Mouse (Mus musculus): ENCODE data around the gene Chn2. TPM values are rescaled to one million over a fixed set of nuclear protein-coding genes. Genes with fewer than 3 reads are reported as not detected.

Gene Chn2
- 9.5 and 10.6 TPM in 2 replicates for polyA plus RNA-seq (2016; fragmentation: Nextera tagmentation; extraction: Ambion mirVana)

DNA sequence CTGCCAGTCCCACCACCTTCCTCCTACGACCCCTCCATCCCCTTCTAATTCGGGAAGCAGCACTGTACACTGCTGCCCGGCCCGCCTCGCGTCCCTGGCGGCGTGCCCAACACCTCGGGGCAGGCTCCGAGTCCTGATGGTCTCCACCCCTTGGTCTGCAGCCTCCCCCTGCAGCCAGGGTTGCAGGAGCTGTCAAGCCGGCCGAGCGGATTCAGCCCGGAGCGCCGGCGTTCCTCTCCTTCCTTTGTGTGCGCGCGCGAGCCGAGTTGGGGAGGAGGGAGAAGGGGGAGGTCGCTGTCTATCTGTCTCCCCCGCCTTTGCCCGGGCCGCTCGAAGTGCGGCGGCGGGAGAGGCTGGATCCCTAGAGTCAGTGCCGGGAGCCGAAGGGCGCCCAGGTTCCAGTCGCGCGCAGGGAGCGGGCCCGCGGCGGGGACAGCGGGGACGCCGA lies at the start of gene Chn2:
Gene Chn2, plus strand, starts transcription at position 198 of the 448 bp plus-strand sequence.
- peak; percentile 80 for DNase-seq (ENCODE audit: extremely low spot score, low spot score)
- H3K27ac ChIP-seq: peak within 1 kb of the TSS; percentile 92
- H3K4me1 ChIP-seq: peaks cover 49% of the 10 kb centered on the region
- under 1% methylated on average over 40 of the region's 43 CpGs for WGBS
- peaks cover 3% of the 10 kb centered on the region; the same call in 1 of the 2 replicates for H3K9me3 ChIP-seq
- no peaks in the 10 kb centered on the region for H3K36me3 ChIP-seq (replicated peaks)
- H3K4me3 ChIP-seq: peak within 1 kb of the TSS; percentile 72
- peaks cover 80% of the 10 kb centered on the region for H3K27me3 ChIP-seq (ENCODE audit: poor library complexity, severe bottlenecking)

DNA sequence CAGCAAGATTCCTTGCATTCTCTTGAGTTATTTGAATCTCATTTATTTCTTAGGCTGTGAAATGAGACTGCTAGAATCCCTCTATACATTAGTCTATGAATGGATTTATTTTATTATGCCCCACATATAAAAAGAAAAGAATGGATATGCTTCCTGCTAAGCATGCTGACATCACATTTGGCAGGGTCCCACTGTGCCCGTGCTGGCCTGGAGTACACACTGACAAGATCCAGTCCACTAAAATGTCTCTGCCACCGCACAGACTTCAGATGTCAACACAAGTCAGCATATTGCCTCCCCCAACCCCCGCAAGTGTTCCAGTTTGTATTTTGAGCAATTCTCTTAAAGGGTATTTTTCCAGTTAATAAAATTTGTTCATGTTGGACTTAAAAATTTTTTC lies 47.0 kb upstream of the Chn2 start:
- peaks cover 9% of the 10 kb centered on the region for H3K4me1 ChIP-seq
- no peak for DNase-seq (ENCODE audit: extremely low spot score, low spot score)
- H3K27me3 ChIP-seq (ENCODE audit: poor library complexity, severe bottlenecking): no peaks in the 10 kb centered on the region
- no peak overlapping the region for H3K4me3 ChIP-seq
- H3K9me3 ChIP-seq: peaks cover 8% of the 10 kb centered on the region; the same call in 1 of the 2 replicates
- no peak overlapping the region for H3K27ac ChIP-seq
- 88% methylated on average over 3 of the region's 3 CpGs for WGBS
- no peaks in the 10 kb centered on the region for H3K36me3 ChIP-seq (replicated peaks)

DNA sequence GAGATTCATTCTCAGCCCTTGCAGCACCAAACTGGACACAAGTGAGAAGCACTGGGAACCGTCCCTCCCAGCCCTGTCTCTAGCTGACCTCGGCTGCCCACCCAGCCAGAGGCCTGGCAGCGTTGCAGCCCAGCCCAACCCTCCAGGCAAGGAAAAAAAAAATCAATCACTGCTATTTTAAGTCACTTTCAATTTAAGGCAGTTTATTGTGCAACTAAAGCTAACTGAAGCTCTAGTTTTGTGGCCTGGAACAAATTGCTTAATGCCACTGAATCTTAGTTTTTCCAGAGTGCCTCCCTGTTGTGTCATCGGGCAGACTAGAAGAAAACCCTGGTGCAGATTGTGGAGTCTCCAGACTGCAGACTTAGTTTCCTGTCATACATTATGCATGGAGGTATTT lies 43.8 kb upstream of the Chn2 start:
- Histone ChIP-seq H3K4me3 (no peak overlapping the region), H3K9me3 (peaks cover 8% of the 10 kb centered on the region; the same call in 1 of the 2 replicates), H3K27ac (no peak overlapping the region), H3K27me3 (ENCODE audit: poor library complexity, severe bottlenecking) (no peaks in the 10 kb centered on the region), H3K36me3 (replicated peaks) (no peaks in the 10 kb centered on the region), H3K4me1 (peaks cover 9% of the 10 kb centered on the region)
- no peak for DNase-seq (ENCODE audit: extremely low spot score, low spot score)
- 83% methylated on average over 4 of the region's 4 CpGs for WGBS

DNA sequence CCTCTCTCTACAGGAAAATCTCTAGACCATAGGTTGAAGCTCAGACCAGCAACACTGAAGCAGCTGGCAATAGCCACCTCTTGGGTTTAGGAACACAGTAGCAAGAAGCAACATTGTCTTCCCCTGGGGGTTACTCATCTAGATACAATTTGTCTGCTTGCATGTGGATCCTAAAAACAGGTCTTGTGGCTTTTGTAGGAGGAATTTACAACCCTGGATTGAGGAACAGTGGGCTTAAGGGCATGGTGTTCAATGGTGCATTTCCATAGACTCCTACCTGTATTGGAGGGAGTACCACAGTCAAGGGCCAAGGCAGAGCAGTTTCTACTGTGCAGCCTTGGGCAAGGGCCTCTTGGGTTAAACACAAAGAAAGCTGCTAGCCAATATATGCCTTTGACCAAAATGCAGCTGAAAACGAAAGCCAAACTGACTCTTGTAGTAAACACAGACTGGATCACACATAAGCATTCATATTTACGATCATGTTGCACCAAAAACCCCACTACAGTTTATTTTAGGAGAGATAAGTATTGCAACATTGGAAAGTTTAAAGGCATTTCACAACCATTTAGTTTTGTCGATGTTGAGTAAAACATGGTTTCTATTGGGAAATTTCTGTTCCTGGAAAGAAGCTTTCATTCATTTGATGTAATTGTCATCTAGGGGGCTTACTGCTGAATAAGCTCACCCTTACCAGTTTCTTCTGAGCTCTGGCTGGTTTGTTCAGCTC lies 43.0 kb upstream of the Chn2 start:
- no peak for DNase-seq (ENCODE audit: extremely low spot score, low spot score)
- Histone ChIP-seq H3K4me3 (no peak overlapping the region), H3K4me1 (peaks cover 9% of the 10 kb centered on the region), H3K27me3 (ENCODE audit: poor library complexity, severe bottlenecking) (no peaks in the 10 kb centered on the region), H3K36me3 (replicated peaks) (no peaks in the 10 kb centered on the region), H3K9me3 (peaks cover 8% of the 10 kb centered on the region; the same call in 1 of the 2 replicates), H3K27ac (no peak overlapping the region)
- 91% methylated on average over 3 of the region's 3 CpGs for WGBS

DNA sequence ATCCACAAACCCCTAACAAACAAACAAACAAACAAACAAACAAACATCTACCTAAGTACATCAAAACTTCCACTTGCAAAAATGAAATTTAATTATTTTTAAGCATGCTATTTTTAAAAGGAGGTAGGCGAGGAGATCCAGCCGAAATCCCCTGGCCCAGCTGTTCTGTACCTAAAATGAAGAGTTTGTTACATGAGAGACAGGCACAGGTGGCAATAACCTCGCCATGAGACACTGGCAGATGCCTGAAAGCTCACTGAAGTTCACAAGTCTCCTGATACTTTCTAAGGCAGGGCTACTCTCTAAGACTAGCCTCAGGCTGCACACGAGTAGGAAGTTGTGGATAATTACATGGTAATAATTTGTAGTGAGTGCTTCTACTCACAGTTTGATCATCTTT lies 34.1 kb upstream of the Chn2 start:
- DNase-seq (ENCODE audit: extremely low spot score, low spot score): no peak
- Histone ChIP-seq H3K9me3 (no peaks in the 10 kb centered on the region), H3K27ac (no peak overlapping the region), H3K4me1 (peaks cover 15% of the 10 kb centered on the region), H3K36me3 (replicated peaks) (no peaks in the 10 kb centered on the region), H3K4me3 (no peak overlapping the region), H3K27me3 (ENCODE audit: poor library complexity, severe bottlenecking) (0 out of 2 replicates have a peak, but pooled peaks cover 6% of the 10 kb centered on the region)
- WGBS: 79% methylated on average over 4 of the region's 4 CpGs

DNA sequence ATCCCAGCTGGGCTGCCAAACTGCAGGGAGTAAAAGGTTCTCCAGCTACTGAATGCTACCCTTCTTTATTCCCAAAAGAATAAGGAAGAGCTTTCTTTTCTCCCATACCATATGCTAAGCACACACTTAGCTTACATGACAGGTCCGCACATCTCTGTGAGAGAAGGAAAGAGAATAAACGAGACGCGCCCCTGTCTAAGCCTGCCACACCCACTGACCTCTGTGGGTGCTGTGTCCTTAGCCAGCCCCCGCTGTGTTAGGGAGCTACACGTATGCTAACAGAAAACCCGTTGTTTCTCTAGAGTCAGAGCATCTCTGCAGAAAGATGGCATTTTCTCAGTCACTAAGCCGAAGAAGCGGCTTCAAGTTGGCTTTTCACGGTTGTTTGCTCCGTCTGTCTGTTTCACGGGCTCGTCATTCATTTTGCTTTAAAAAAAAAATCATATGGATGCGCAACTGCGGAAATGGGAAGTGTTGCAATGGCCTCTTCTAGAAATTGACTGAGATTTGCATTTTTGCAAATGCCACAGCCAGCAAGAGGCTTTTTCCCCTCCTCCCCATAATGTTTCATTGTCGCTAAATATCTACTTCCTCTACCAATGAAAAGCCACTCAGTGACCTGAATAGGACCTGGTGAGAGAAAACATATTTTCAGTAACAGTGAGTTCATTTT lies 30.8 kb upstream of the Chn2 start:
- H3K36me3 ChIP-seq (replicated peaks): no peaks in the 10 kb centered on the region
- H3K9me3 ChIP-seq: no peaks in the 10 kb centered on the region
- H3K27me3 ChIP-seq (ENCODE audit: poor library complexity, severe bottlenecking): 0 out of 2 replicates have a peak, but pooled peaks cover 6% of the 10 kb centered on the region
- peaks cover 20% of the 10 kb centered on the region for H3K4me1 ChIP-seq
- no peak overlapping the region for H3K4me3 ChIP-seq
- no peak for DNase-seq (ENCODE audit: extremely low spot score, low spot score)
- WGBS: 75% methylated on average over 16 of the region's 16 CpGs
- no peak overlapping the region for H3K27ac ChIP-seq

DNA sequence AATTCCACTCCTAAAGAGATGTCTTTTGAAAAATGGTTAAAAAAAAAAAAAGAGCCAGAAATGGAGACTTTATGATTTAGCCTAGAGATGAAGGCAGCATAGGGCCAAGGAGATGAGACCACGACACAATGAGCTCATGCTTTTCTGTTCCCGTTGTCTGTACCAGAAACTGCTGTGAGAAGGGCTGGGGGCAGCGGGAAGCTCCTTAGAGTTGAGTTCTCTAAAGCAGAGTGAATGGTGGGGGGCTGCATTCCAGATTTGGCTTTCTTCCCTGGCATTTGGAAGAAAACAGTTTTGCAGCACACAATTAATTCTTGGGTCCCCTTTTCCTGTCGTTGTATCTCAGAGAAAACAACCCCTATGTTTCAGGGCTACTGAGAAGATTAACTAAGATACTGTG lies 30.1 kb upstream of the Chn2 start:
- 0 out of 2 replicates have a peak, but pooled peaks cover 6% of the 10 kb centered on the region for H3K27me3 ChIP-seq (ENCODE audit: poor library complexity, severe bottlenecking)
- H3K27ac ChIP-seq: no peak overlapping the region
- no peak overlapping the region for H3K4me3 ChIP-seq
- H3K4me1 ChIP-seq: peaks cover 20% of the 10 kb centered on the region
- DNase-seq (ENCODE audit: extremely low spot score, low spot score): no peak
- H3K9me3 ChIP-seq: no peaks in the 10 kb centered on the region
- H3K36me3 ChIP-seq (replicated peaks): no peaks in the 10 kb centered on the region
- 58% methylated on average over 4 of the region's 4 CpGs for WGBS

DNA sequence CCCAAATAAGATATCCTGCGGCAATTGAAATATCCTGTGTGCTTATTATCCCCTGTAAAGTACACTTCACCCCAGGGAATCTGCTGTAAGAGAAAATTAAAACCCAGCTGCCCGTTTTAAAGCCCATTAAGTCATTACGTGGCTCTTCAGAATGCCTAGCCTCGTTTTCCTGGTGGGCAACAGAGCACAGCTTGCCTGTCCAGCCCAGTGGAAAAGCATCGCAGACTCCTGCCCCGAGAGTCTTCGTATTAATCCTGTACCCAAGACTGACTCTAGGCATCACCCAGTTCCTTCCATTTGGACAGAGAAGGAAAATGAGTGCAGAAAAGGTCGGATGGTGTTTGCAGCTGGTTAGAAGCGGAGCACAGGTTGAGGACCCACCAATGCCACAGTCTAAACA lies 29.0 kb upstream of the Chn2 start:
- 65% methylated on average over 9 of the region's 9 CpGs for WGBS
- Histone ChIP-seq H3K27ac (no peak overlapping the region), H3K4me1 (peaks cover 20% of the 10 kb centered on the region), H3K4me3 (no peak overlapping the region), H3K9me3 (no peaks in the 10 kb centered on the region), H3K36me3 (replicated peaks) (no peaks in the 10 kb centered on the region), H3K27me3 (ENCODE audit: poor library complexity, severe bottlenecking) (0 out of 2 replicates have a peak, but pooled peaks cover 6% of the 10 kb centered on the region)
- no peak for DNase-seq (ENCODE audit: extremely low spot score, low spot score)

DNA sequence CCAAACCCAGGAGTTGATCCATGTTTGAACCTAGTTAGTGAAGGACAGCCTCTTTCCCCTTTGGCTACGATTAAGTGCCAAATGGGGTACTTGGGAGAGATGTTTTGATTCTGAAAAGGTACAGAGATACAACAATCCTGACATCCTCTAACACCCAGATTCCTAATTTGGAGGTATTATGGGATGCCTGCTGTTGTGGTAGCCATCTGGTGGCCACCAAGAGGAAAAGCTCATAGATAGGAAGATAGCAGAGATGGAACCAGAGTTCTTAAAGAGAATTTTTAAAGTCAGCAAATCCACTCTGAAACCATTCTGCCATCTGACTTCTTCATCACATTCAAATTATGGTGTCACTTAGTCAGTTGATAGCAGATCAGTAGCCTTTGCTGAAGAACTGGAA lies 27.2 kb upstream of the Chn2 start:
- Histone ChIP-seq H3K36me3 (replicated peaks) (no peaks in the 10 kb centered on the region), H3K9me3 (no peaks in the 10 kb centered on the region), H3K4me3 (no peak overlapping the region), H3K27ac (no peak overlapping the region), H3K4me1 (peaks cover 20% of the 10 kb centered on the region), H3K27me3 (ENCODE audit: poor library complexity, severe bottlenecking) (0 out of 2 replicates have a peak, but pooled peaks cover 6% of the 10 kb centered on the region)
- 88% methylated on average over 1 of the region's 1 CpGs for WGBS
- no peak for DNase-seq (ENCODE audit: extremely low spot score, low spot score)

DNA sequence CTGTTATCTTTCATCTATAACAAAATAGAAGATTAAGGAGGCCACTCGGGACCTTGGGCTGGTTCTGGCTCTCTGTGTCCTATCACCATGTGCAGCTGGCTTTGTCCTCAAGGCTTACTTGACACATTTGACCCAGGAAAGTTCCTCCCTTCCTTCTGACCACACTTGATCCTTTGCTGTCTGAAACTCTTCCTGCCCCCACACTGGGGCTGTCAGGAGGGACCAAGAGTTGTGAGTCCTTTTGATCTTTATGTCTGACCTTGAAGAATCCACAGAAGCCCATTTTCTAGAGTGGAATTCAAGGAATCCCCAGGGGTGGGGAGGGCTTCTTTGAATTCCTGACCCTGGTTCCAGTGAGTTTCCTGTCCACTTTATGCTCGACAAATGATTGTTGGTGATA lies 21.3 kb upstream of the Chn2 start:
- Histone ChIP-seq H3K4me3 (no peak overlapping the region), H3K4me1 (peaks cover 7% of the 10 kb centered on the region), H3K27ac (no peak overlapping the region), H3K36me3 (replicated peaks) (no peaks in the 10 kb centered on the region), H3K27me3 (ENCODE audit: poor library complexity, severe bottlenecking) (no peaks in the 10 kb centered on the region), H3K9me3 (no peaks in the 10 kb centered on the region)
- no peak for DNase-seq (ENCODE audit: extremely low spot score, low spot score)
- 71% methylated on average over 2 of the region's 2 CpGs for WGBS

DNA sequence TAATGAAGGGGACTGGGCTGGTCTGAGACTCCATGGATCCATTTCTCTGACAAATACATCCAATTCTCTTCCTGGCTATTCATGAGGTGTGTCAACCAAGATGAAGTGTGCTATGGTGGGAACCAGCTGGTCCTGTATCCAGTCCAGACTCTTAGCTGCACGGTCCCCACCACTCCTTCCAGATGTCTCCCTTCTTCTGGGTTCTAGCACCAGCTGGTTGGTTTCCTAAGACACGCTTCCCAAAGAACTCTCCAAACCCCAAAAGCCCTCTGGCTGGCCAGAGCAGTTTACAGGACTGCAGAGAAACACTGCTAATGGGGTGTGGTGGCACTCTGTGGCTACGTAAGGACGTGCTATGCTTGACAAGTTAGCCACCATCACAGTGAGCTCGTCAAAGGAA lies 20.5 kb upstream of the Chn2 start:
- Histone ChIP-seq H3K4me1 (peaks cover 7% of the 10 kb centered on the region), H3K36me3 (replicated peaks) (no peaks in the 10 kb centered on the region), H3K4me3 (no peak overlapping the region), H3K27me3 (ENCODE audit: poor library complexity, severe bottlenecking) (no peaks in the 10 kb centered on the region), H3K9me3 (no peaks in the 10 kb centered on the region), H3K27ac (no peak overlapping the region)
- no peak for DNase-seq (ENCODE audit: extremely low spot score, low spot score)
- 84% methylated on average over 5 of the region's 5 CpGs for WGBS

DNA sequence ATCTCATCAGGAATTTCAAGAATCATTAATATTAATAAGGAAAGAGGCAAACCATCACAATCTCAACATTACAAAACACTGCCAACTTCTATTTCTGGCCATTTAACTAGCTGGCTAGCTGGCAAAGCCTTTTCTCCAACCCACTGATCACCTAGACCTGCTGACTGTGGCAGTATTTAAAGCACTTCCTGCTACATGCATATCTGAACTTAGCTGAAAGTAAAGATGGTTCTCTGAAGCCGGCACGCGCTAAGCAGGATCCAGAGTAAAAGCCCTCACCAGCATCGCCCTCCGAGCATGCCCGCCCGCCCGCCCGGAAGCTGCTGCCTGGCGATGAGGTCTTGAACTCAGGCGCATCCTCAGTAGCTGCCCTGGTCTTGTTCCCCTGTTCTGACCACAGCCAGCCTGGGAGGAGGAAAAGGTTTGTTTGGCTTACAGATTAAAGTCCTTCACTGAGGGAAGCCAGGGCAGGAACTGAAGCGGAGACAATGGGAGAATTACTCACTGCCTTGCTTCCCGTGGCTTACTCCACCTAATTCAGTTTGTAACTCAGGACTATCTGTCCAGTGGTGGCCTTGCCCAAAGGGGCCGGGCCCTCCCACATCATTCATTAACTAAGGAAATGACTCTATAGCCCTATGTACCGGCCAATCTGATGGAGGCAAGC lies 18.1 kb upstream of the Chn2 start:
- Histone ChIP-seq H3K4me3 (no peak overlapping the region), H3K9me3 (no peaks in the 10 kb centered on the region), H3K36me3 (replicated peaks) (no peaks in the 10 kb centered on the region), H3K27ac (0 out of 2 replicates have a peak overlapping the region, but pooled peaks have one; percentile 2), H3K4me1 (peaks cover 13% of the 10 kb centered on the region), H3K27me3 (ENCODE audit: poor library complexity, severe bottlenecking) (no peaks in the 10 kb centered on the region)
- WGBS: 61% methylated on average over 15 of the region's 15 CpGs
- DNase-seq (ENCODE audit: extremely low spot score, low spot score): no peak
